9 mouse cellular contexts compared by ENCODE assay signal in genomic region chr10:102498754-102499153, GRCm38 (mm10). TPM values are rescaled to one million over a fixed set of nuclear protein-coding genes. Genes with fewer than 3 reads are reported as not detected.
DNase-seq lines count a peak whose midpoint lies in the region; ATAC-seq and TF ChIP-seq lines count a peak whose summit lies in the region.
"Had no signal": no experiment of that assay in that cellular context is flagged by ENCODE, and none has a peak within 500 bp of the region (broad histone marks: within the 10 kb centered on the region; RNA-seq: fewer than 3 reads in every experiment).

No protein-coding gene starts in this region.

- H3K4me3 ChIP-seq in forebrain, embryonic 14.5 days (ENCODE audit: low read depth, low read length): no peak overlapping the region
- H3K4me3 ChIP-seq in forebrain, embryonic 11.5 days (ENCODE audit: low read depth, low read length): no peak overlapping the region
- H3K4me3 ChIP-seq in midbrain, postnatal 0 days (ENCODE audit: low read depth, low read length): no peak overlapping the region
- H3K4me3 ChIP-seq in midbrain, embryonic 13.5 days (replicated peaks): no peak overlapping the region
- no peak overlapping the region for H3K4me3 ChIP-seq in forebrain, embryonic 15.5 days
- H3K4me3 ChIP-seq: lung, embryonic 15.5 days had no signal

- no peaks in the 10 kb centered on the region for H3K27me3 ChIP-seq in forebrain, embryonic 14.5 days (replicated peaks; ENCODE audit: control insufficient read depth, insufficient read depth, low read length)
- H3K27me3 ChIP-seq in forebrain, embryonic 11.5 days (ENCODE audit: control insufficient read depth, insufficient read depth, low read length): no peaks in the 10 kb centered on the region
- H3K27me3 ChIP-seq in midbrain, postnatal 0 days (ENCODE audit: insufficient read depth, low read length): no peaks in the 10 kb centered on the region
- no peaks in the 10 kb centered on the region for H3K27me3 ChIP-seq in midbrain, embryonic 13.5 days
- H3K27me3 ChIP-seq in forebrain, embryonic 15.5 days: no peaks in the 10 kb centered on the region
- H3K27me3 ChIP-seq: lung, embryonic 15.5 days had no signal

- no peak overlapping the region for H3K9ac ChIP-seq in forebrain, embryonic 14.5 days (ENCODE audit: low read length)
- no peak overlapping the region for H3K9ac ChIP-seq in forebrain, embryonic 11.5 days (ENCODE audit: low read length)
- H3K9ac ChIP-seq in midbrain, postnatal 0 days (replicated peaks; ENCODE audit: low read length, poor library complexity, severe bottlenecking): no peak overlapping the region
- H3K9ac ChIP-seq in midbrain, embryonic 13.5 days (replicated peaks): no peak overlapping the region
- H3K9ac ChIP-seq in forebrain, embryonic 15.5 days (replicated peaks): no peak overlapping the region
- H3K9ac ChIP-seq: lung, embryonic 15.5 days had no signal

- no peaks in the 10 kb centered on the region for H3K9me3 ChIP-seq in forebrain, embryonic 14.5 days (replicated peaks; ENCODE audit: control insufficient read depth, low read length)
- no peaks in the 10 kb centered on the region for H3K9me3 ChIP-seq in forebrain, embryonic 11.5 days (ENCODE audit: control insufficient read depth, low read length)
- no peaks in the 10 kb centered on the region for H3K9me3 ChIP-seq in midbrain, postnatal 0 days (ENCODE audit: low read length)
- no peaks in the 10 kb centered on the region for H3K9me3 ChIP-seq in midbrain, embryonic 13.5 days
- H3K9me3 ChIP-seq in forebrain, embryonic 15.5 days: no peaks in the 10 kb centered on the region
- H3K9me3 ChIP-seq: lung, embryonic 15.5 days had no signal

- H3K4me2 ChIP-seq in forebrain, embryonic 14.5 days (ENCODE audit: low read length): no peak overlapping the region
- no peak overlapping the region for H3K4me2 ChIP-seq in forebrain, embryonic 11.5 days (ENCODE audit: low read depth, low read length, severe bottlenecking)
- no peak overlapping the region for H3K4me2 ChIP-seq in midbrain, postnatal 0 days (ENCODE audit: low read depth, low read length, poor library complexity, severe bottlenecking)
- no peak overlapping the region for H3K4me2 ChIP-seq in midbrain, embryonic 13.5 days (replicated peaks)
- H3K4me2 ChIP-seq in forebrain, embryonic 15.5 days (replicated peaks): no peak overlapping the region
- H3K4me2 ChIP-seq: lung, embryonic 15.5 days had no signal

- TF ChIP-seq CTCF in midbrain, postnatal 0 days (IDR thresholded peaks at IDR 0.05): peak; percentile 71

- 34% methylated on average over 4 of the region's 4 CpGs for WGBS in forebrain, embryonic 14.5 days
- 34% methylated on average over 4 of the region's 4 CpGs for WGBS in forebrain, embryonic 11.5 days
- 36% methylated on average over 4 of the region's 4 CpGs for WGBS in midbrain, postnatal 0 days
- whole genome bisulfite sequencing in midbrain, embryonic 13.5 days: 28% methylated on average over 4 of the region's 4 CpGs
- 31% methylated on average over 4 of the region's 4 CpGs for WGBS in forebrain, embryonic 15.5 days

- no peak overlapping the region for H3K27ac ChIP-seq in forebrain, embryonic 14.5 days (ENCODE audit: low read depth, low read length)
- H3K27ac ChIP-seq in forebrain, embryonic 11.5 days (ENCODE audit: low read depth, low read length): no peak overlapping the region
- no peak overlapping the region for H3K27ac ChIP-seq in midbrain, postnatal 0 days (ENCODE audit: low read depth, low read length)
- no peak overlapping the region for H3K27ac ChIP-seq in midbrain, embryonic 13.5 days
- no peak overlapping the region for H3K27ac ChIP-seq in forebrain, embryonic 15.5 days (replicated peaks)
- H3K27ac ChIP-seq: lung, embryonic 15.5 days had no signal

- no peaks in the 10 kb centered on the region for H3K36me3 ChIP-seq in forebrain, embryonic 14.5 days (ENCODE audit: control insufficient read depth, insufficient read depth, low read length)
- H3K36me3 ChIP-seq in forebrain, embryonic 11.5 days (ENCODE audit: control insufficient read depth, insufficient read depth, low read length): no peaks in the 10 kb centered on the region
- no peaks in the 10 kb centered on the region for H3K36me3 ChIP-seq in midbrain, postnatal 0 days (ENCODE audit: insufficient read depth, low read length)
- H3K36me3 ChIP-seq in midbrain, embryonic 13.5 days: no peaks in the 10 kb centered on the region
- H3K36me3 ChIP-seq in forebrain, embryonic 15.5 days: no peaks in the 10 kb centered on the region
- H3K36me3 ChIP-seq: lung, embryonic 15.5 days had no signal

- ATAC-seq in forebrain, embryonic 14.5 days: peak; percentile 71; the same call in 1 of the 2 replicates
- ATAC-seq in forebrain, embryonic 11.5 days (replicated peaks; ENCODE audit: low FRiP score): no peak
- ATAC-seq in midbrain, postnatal 0 days (ENCODE audit: low FRiP score): no peak
- no peak for ATAC-seq in midbrain, embryonic 13.5 days
- ATAC-seq in forebrain, embryonic 15.5 days (replicated peaks): 0 out of 2 replicates have a peak, but pooled peaks have one; percentile 38

- peak; percentile 50 for DNase-seq in forebrain, embryonic 14.5 days (ENCODE audit: low spot score)
- no peak for DNase-seq in forebrain, embryonic 11.5 days (ENCODE audit: low spot score)
- DNase-seq in midbrain, postnatal 0 days (ENCODE audit: low spot score): peak; percentile 26
- peak; percentile 60 for DNase-seq in lung, postnatal 14 days
- DNase-seq in adrenal gland, adult 18-20 months (ENCODE audit: low spot score in 2 of 2): no peak
- DNase-seq in ovary, postnatal 36 days (ENCODE audit: low spot score): no peak

- H3K4me1 ChIP-seq in forebrain, embryonic 14.5 days (ENCODE audit: control insufficient read depth, insufficient read depth, low read length): no peaks in the 10 kb centered on the region
- no peaks in the 10 kb centered on the region for H3K4me1 ChIP-seq in forebrain, embryonic 11.5 days (replicated peaks; ENCODE audit: control insufficient read depth, insufficient read depth, low read length)
- no peaks in the 10 kb centered on the region for H3K4me1 ChIP-seq in midbrain, postnatal 0 days (ENCODE audit: insufficient read depth, low read length)
- no peaks in the 10 kb centered on the region for H3K4me1 ChIP-seq in midbrain, embryonic 13.5 days (replicated peaks)
- no peaks in the 10 kb centered on the region for H3K4me1 ChIP-seq in forebrain, embryonic 15.5 days
- H3K4me1 ChIP-seq: lung, embryonic 15.5 days had no signal

RNA-seq across cellular contexts. Expression of gene Nts, which starts 8.5 kb away (rescaled TPM):
- 29.5 and 34.4 TPM in 2 replicates for polyA plus RNA-seq in forebrain, embryonic 14.5 days (2014; fragmentation: Nextera tagmentation; extraction: Ambion mirVana)
- 0.49 and 0.51 TPM in 2 replicates for polyA plus RNA-seq in forebrain, embryonic 11.5 days (2014; fragmentation: Nextera tagmentation; extraction: Ambion mirVana)
- total RNA-seq in midbrain, postnatal 0 days (2014; rRNA removed): 14.3 TPM in 2 replicates
- polyA plus RNA-seq in midbrain, postnatal 0 days (2015; fragmentation: Nextera tagmentation; extraction: Ambion mirVana): 26.7 and 28.8 TPM in 2 replicates
- 4.8 and 8.5 TPM in 2 replicates for polyA plus RNA-seq in midbrain, embryonic 13.5 days (2015; fragmentation: Nextera tagmentation; extraction: Ambion mirVana)
- 22.6 and 27.1 TPM in 2 replicates for polyA plus RNA-seq in forebrain, embryonic 15.5 days (2015; fragmentation: Nextera tagmentation; extraction: Ambion mirVana)
- not detected for total RNA-seq in adrenal gland, adult 18-20 months (2021)

RNA-seq across cellular contexts. Expression of gene Rassf9, which starts 13.3 kb away (rescaled TPM):
- 1.6 and 2.2 TPM in 2 replicates for polyA plus RNA-seq in forebrain, embryonic 14.5 days (2014; fragmentation: Nextera tagmentation; extraction: Ambion mirVana)
- 0.43 and 0.79 TPM in 2 replicates for polyA plus RNA-seq in forebrain, embryonic 11.5 days (2014; fragmentation: Nextera tagmentation; extraction: Ambion mirVana)
- total RNA-seq in midbrain, postnatal 0 days (2014; rRNA removed): 2.8 and 6.7 TPM in 2 replicates
- 3.3 and 4.0 TPM in 2 replicates for polyA plus RNA-seq in midbrain, postnatal 0 days (2015; fragmentation: Nextera tagmentation; extraction: Ambion mirVana)
- polyA plus RNA-seq in midbrain, embryonic 13.5 days (2015; fragmentation: Nextera tagmentation; extraction: Ambion mirVana): 1.5 and 1.9 TPM in 2 replicates
- 1.2 and 2.2 TPM in 2 replicates for polyA plus RNA-seq in forebrain, embryonic 15.5 days (2015; fragmentation: Nextera tagmentation; extraction: Ambion mirVana)
- total RNA-seq in adrenal gland, adult 18-20 months (2021): 1 to 10 TPM; 4.0 to 4.5 TPM

Comparison
In these comparisons a context has a peak if more than half of its experiments do, and no peak if none do; other contexts are left out.
1. ATAC-seq: peak in forebrain, embryonic 14.5 days (single experiment) and forebrain, embryonic 15.5 days (single experiment); none in forebrain, embryonic 11.5 days (single experiment), midbrain, postnatal 0 days (single experiment) and midbrain, embryonic 13.5 days (single experiment).
2. DNase-seq: peak in forebrain, embryonic 14.5 days (single experiment), midbrain, postnatal 0 days (single experiment) and lung, postnatal 14 days (single experiment); none in forebrain, embryonic 11.5 days (single experiment), adrenal gland, adult 18-20 months (0 of 2) and ovary, postnatal 36 days (single experiment).